Mouse (Mus musculus) lung, embryonic 16.5 days (tissue): Measurements from ENCODE around the gene Atf7. TPM values are rescaled to one million over a fixed set of nuclear protein-coding genes. Genes with fewer than 3 reads are reported as not detected.

ENCODE experiments used
- ATAC-seq: fragments of 200-750 bp; cut with Nextera tagmentation; 2 replicates; pipeline ENCODE4 v1.8.0; 2017; ENCODE audit warnings: low read depth, mild to moderate bottlenecking, moderate library complexity
- H3K27ac ChIP-seq: fragments of 300-500 bp; sonication (generic); 2 replicates; pipeline ENCODE4 v1.5.1; 2014; ENCODE audit warnings: mild to moderate bottlenecking, control low read depth, low read length
- H3K27me3 ChIP-seq: fragments of 300-500 bp; sonication (generic); 2 replicates; pipeline ENCODE4 v1.6.1; 2014; ENCODE audit warnings: low read depth, low read length, mixed read lengths; ENCODE audit not compliant: control insufficient read depth, insufficient read depth
- H3K36me3 ChIP-seq: fragments of 300-500 bp; sonication (generic); 2 replicates; pipeline ENCODE4 v1.6.1; 2014; ENCODE audit warnings: low read length; ENCODE audit not compliant: control insufficient read depth, insufficient read depth
- H3K4me1 ChIP-seq: fragments of 300-500 bp; sonication (generic); replicated peaks from 2 replicates; pipeline ENCODE4 v1.6.1; 2014; ENCODE audit warnings: low read length, mixed read lengths; ENCODE audit not compliant: control insufficient read depth, insufficient read depth
- H3K4me2 ChIP-seq: fragments of 300-500 bp; sonication (generic); 2 replicates; pipeline ENCODE4 v1.6.1; 2014; ENCODE audit warnings: low read depth, low read length, control low read depth
- H3K4me3 ChIP-seq: fragments of 300-500 bp; sonication (generic); 2 replicates; pipeline ENCODE4 v1.5.1; 2014; ENCODE audit warnings: mild to moderate bottlenecking, low read length, control low read depth
- H3K9ac ChIP-seq: fragments of 300-500 bp; sonication (generic); 2 replicates; pipeline ENCODE4 v1.6.1; 2014; ENCODE audit warnings: low read length, control low read depth
- H3K9me3 ChIP-seq: fragments of 300-500 bp; sonication (generic); 2 replicates; pipeline ENCODE4 v1.6.1; 2016; ENCODE audit warnings: low read length; ENCODE audit not compliant: control insufficient read depth
- WGBS: fragments of 180-500 bp; shearing (Covaris S2); extraction: QIAGEN DNeasy Blood & Tissue Kit; methylation state at CpG from one replicate; pipeline ENCODE4 v1.1.7; 2014; 5-methylcytosine and 5-hydroxymethylcytosine counted together
- polyA plus RNA-seq: library from polyadenylated mRNA; unstranded; fragments of >200 nt; fragmentation: Nextera tagmentation; extraction: Ambion mirVana; gene quantifications from 2 replicates; pipeline ENCODE4 v1.2.1, GENCODE M21; 2015

The Atf7 gene
- polyA plus RNA-seq, 1 experiment from 2014 or later, result 50.0 TPM

DNA sequence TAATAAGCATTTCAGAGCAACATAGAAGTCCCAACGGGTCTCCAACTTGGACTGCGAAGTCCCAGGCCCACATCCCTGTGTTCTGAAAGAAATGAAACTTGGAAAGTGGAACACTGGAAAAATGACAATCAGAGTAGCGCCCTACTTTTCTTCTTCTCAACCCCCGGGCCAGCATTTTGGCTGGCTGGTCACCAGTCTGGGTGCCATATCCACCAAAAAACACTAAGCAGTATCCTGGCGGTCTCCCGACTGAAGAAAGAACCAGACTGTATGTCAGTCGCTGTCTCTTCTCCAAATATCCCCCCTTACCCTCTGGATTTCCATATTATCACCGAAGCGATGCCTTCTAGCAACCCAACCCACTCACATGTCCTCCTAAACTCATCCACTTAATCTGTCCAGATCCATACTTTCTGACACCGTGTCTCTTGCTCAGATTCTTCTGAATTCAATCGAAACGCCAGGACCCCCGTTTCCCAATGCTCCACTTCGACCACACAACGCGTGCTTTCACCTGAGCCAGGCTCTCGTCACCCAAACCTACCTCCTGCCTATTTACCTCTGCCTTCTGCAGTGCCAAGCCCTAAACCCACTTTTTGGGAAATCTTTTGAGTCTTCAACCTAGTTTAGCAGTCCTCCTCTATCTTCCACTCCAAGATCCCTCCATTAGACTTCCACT is 834 bp downstream of the Atf7 start:
- WGBS, result 2% methylated on average over 17 of the region's 17 CpGs
- Histone ChIP-seq H3K9me3 (no peaks in the 10 kb centered on the region), H3K27ac (peak overlapping the region; percentile 81), H3K4me3 (peak overlapping the region; percentile 75), H3K4me1 (peaks cover 22% of the 10 kb centered on the region), H3K4me2 (peak overlapping the region; percentile 86), H3K9ac (peak overlapping the region; percentile 75), H3K27me3 (no peaks in the 10 kb centered on the region), H3K36me3 (no peaks in the 10 kb centered on the region; the same call in 1 of the 2 replicates)
- no peak for ATAC-seq

- Histone ChIP-seq H3K4me2 (peak overlapping the region; percentile 61), H3K4me1 (peaks cover 22% of the 10 kb centered on the region), H3K4me3 (peak overlapping the region; percentile 32), H3K27me3 (no peaks in the 10 kb centered on the region), H3K9ac (0 out of 2 replicates have a peak overlapping the region, but pooled peaks have one; percentile 37), H3K27ac (peak overlapping the region; percentile 15; the same call in 1 of the 2 replicates), H3K9me3 (no peaks in the 10 kb centered on the region), H3K36me3 (no peaks in the 10 kb centered on the region; the same call in 1 of the 2 replicates)
- ATAC-seq, result no peak
- WGBS, result 53% methylated on average over 3 of the region's 3 CpGs
These were observed 2.1 kb downstream of the Atf7 start for GRCm38 (mm10) chr15:102623121-102623520.

DNA sequence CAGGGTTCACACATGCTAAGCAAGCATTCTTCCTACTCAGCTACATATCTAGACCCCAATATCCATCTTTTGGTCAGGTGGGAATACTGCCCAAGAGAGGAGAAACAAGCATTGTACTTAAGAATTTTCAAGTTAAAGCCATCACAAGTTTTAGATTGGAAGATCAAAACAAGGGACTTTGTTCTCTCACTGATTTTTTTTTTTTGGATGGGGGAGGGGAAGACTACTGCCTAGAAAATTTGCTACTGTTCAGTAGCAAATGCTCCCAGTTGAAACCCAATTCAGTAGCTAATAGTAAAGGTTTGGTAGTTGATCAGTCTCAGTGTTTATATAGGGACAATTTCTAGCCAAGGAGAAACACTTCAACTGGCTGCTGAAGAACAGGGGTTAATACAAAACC is 2.7 kb downstream of the Atf7 start:
- H3K9ac ChIP-seq, result no peak overlapping the region
- no peaks in the 10 kb centered on the region for H3K27me3 ChIP-seq
- H3K36me3 ChIP-seq, result no peaks in the 10 kb centered on the region; the same call in 1 of the 2 replicates
- no peak overlapping the region; the same call in 1 of the 2 replicates for H3K4me3 ChIP-seq
- H3K4me1 ChIP-seq, result peaks cover 22% of the 10 kb centered on the region
- no peak for ATAC-seq
- H3K27ac ChIP-seq, result peak overlapping the region; percentile 27; the same call in 1 of the 2 replicates
- no peaks in the 10 kb centered on the region for H3K9me3 ChIP-seq
- peak overlapping the region; percentile 61 for H3K4me2 ChIP-seq

DNA sequence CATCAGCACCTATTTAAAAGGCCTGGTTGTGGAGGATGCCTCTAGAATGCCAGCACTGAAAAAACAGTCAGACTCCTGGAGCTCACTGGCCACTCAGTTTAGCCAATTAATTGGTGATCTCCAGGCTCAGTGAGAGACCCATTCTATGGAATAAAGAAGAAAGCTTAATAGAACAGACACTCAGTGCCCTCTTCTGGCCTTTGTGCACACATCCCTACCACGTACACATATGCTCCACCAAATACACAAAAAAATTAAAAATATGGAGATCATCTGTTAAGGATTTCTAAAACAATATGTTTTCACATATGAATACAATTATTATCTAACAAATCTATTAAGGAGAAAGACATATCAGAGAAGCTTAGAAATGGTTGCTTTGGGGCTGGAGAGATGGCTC is 4.5 kb downstream of the Atf7 start:
- H3K4me2 ChIP-seq, result no peak overlapping the region
- H3K27ac ChIP-seq, result no peak overlapping the region
- peaks cover 18% of the 10 kb centered on the region for H3K4me1 ChIP-seq
- H3K9me3 ChIP-seq, result no peaks in the 10 kb centered on the region
- WGBS, result 88% methylated on average over 1 of the region's 1 CpGs
- no peaks in the 10 kb centered on the region; the same call in 1 of the 2 replicates for H3K36me3 ChIP-seq
- no peaks in the 10 kb centered on the region for H3K27me3 ChIP-seq
- ATAC-seq, result no peak
- H3K4me3 ChIP-seq, result no peak overlapping the region
- no peak overlapping the region for H3K9ac ChIP-seq

DNA sequence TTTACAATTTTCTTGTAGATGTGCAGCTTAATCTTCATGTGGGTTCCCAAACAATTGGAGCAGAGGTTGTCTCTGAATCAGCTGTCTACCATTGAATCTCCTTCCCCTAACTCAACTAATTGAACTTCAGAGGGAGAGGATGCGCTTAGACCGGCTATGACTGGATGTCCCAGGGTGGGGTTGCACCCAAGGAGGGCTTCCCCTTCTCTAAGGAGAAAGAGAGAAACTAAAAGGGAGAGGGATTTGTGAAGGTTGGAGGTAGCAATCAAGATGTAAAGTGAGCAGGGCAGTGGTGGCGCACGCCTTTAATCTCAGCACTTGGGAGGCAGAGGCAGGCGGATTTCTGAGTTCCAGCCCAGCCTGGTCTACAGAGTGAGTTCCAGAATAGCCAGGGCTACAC is 5.8 kb downstream of the Atf7 start:
- H3K4me1 ChIP-seq, result peaks cover 17% of the 10 kb centered on the region
- WGBS, result 97% methylated on average over 5 of the region's 5 CpGs
- no peak overlapping the region for H3K4me3 ChIP-seq
- ATAC-seq, result no peak
- H3K36me3 ChIP-seq, result no peaks in the 10 kb centered on the region; the same call in 1 of the 2 replicates
- H3K4me2 ChIP-seq, result no peak overlapping the region
- no peaks in the 10 kb centered on the region for H3K9me3 ChIP-seq
- H3K9ac ChIP-seq, result no peak overlapping the region
- no peak overlapping the region for H3K27ac ChIP-seq
- H3K27me3 ChIP-seq, result no peaks in the 10 kb centered on the region

DNA sequence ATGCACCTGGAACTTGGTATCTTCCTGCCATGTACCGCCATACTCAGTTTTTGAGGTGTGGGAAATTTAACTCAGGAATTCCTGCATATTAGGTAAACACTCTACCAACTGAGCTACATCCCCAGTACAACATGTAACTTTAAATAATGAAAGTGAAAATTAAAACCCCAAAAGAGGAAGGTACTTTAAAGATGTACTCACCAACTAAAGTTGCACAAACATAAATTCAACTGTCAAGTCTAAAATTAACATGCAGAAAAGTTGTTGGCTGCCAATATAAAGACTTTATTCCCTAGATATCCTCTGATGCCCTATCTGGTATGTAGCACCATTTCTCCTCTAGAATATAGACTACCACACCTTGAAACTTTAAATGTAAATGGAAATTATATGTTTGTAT is 7.6 kb downstream of the Atf7 start:
- no peak for ATAC-seq
- H3K4me3 ChIP-seq, result no peak overlapping the region
- H3K27me3 ChIP-seq, result no peaks in the 10 kb centered on the region
- no peak overlapping the region for H3K9ac ChIP-seq
- H3K4me2 ChIP-seq, result no peak overlapping the region
- peaks cover 3% of the 10 kb centered on the region; the same call in 1 of the 2 replicates for H3K36me3 ChIP-seq
- peaks cover 8% of the 10 kb centered on the region for H3K4me1 ChIP-seq
- H3K27ac ChIP-seq, result no peak overlapping the region
- no peaks in the 10 kb centered on the region for H3K9me3 ChIP-seq
- 86% methylated on average over 1 of the region's 1 CpGs for WGBS

DNA sequence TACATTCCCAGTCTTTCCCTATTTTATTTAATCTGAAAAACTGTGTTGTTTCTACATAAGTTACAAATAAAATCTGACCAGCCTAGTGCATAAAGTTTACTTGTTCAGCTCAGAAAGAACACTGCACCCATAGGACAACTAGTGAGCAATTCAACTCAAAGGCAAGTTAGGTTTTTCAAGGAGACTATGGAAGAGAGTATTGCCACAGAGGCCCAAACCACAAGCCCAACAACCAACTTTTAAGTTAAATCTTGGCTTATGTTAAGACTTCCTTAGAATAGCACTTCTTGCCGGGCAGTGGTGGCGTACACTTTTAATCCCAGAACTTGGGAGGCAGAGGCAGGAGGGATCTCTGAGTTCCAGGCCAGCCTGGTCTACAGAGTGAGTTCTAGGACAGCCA is 9.1 kb downstream of the Atf7 start:
- no peak overlapping the region for H3K27ac ChIP-seq
- WGBS, result 89% methylated on average over 2 of the region's 2 CpGs
- H3K27me3 ChIP-seq, result no peaks in the 10 kb centered on the region
- H3K9ac ChIP-seq, result no peak overlapping the region
- no peak overlapping the region for H3K4me3 ChIP-seq
- ATAC-seq, result no peak
- H3K36me3 ChIP-seq, result peaks cover 3% of the 10 kb centered on the region; the same call in 1 of the 2 replicates
- H3K4me2 ChIP-seq, result no peak overlapping the region
- no peaks in the 10 kb centered on the region for H3K4me1 ChIP-seq
- H3K9me3 ChIP-seq, result no peaks in the 10 kb centered on the region

DNA sequence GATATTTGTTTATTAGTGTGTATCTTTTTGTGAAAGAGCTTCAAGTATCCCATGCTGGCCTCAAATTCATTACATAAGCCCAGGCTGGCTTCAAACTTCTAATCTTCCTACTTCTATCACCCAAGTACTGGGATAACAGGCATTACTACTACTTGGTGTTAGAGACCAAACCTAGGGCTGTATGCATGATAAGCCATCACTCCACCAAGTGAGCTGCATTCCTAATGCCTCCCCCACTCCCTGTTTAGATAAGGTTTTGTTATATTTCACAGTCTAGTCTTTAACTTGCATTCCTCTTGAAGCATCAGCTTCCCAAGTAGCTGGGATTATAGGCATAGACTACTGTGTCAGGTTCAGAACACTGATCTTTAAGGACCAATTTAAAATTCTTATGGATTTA is 11.0 kb downstream of the Atf7 start:
- peaks cover 2% of the 10 kb centered on the region; the same call in 1 of the 2 replicates for H3K4me1 ChIP-seq
- no peak for ATAC-seq
- peaks cover 3% of the 10 kb centered on the region; the same call in 1 of the 2 replicates for H3K36me3 ChIP-seq
- H3K27me3 ChIP-seq, result no peaks in the 10 kb centered on the region
- no peak overlapping the region for H3K27ac ChIP-seq
- H3K9ac ChIP-seq, result no peak overlapping the region
- H3K9me3 ChIP-seq, result no peaks in the 10 kb centered on the region
- H3K4me2 ChIP-seq, result no peak overlapping the region
- no peak overlapping the region for H3K4me3 ChIP-seq

DNA sequence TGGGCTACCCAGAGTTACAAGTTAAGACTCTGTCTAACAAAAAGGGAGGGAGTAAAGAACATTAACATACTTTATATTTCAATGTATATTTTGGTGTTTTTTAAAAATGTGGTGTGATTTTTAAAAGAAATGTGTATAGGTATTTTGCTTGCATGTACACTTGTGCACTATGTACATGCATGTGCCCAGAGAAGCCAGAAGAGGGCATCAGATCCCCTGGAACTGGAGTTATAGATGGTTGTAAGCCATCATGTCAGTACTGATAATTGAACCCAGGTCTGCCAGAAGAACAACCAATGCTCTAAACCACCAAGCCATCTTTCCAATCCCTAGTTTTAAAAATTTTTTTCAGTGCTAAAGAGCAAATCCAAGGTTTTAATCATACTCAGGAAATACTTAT is 12.3 kb downstream of the Atf7 start:
- H3K4me2 ChIP-seq, result no peak overlapping the region
- no peak overlapping the region for H3K9ac ChIP-seq
- H3K36me3 ChIP-seq, result peaks cover 3% of the 10 kb centered on the region; the same call in 1 of the 2 replicates
- no peak for ATAC-seq
- H3K27me3 ChIP-seq, result no peaks in the 10 kb centered on the region
- H3K4me1 ChIP-seq, result peaks cover 2% of the 10 kb centered on the region; the same call in 1 of the 2 replicates
- no peaks in the 10 kb centered on the region for H3K9me3 ChIP-seq
- no peak overlapping the region for H3K4me3 ChIP-seq
- no peak overlapping the region for H3K27ac ChIP-seq
